Mouse (Mus musculus) midbrain, embryonic 10.5 days (tissue): ENCODE results near the gene Klk1b5. TPM values are rescaled to one million over a fixed set of nuclear protein-coding genes. Genes with fewer than 3 reads are reported as not detected.
"Not testable (repeated sequence)": the region's sequence is repeated elsewhere in the genome, so short reads cannot be mapped to it uniquely, and the experiment has no call there.

Source experiments
- DNase-seq: peaks from one replicate; pipeline ENCODE4 v3.0.0-alpha.2; 2017; ENCODE audit warnings: low spot score
- H3K27ac ChIP-seq: fragments of 300-500 bp; sonication (generic); replicated peaks from 2 replicates; pipeline ENCODE4 v1.5.1; 2016; ENCODE audit warnings: mild to moderate bottlenecking
- H3K27me3 ChIP-seq: fragments of 300-500 bp; sonication (generic); 2 replicates; pipeline ENCODE4 v1.6.1; 2016; ENCODE audit warnings: low read depth, mild to moderate bottlenecking; ENCODE audit not compliant: poor library complexity, severe bottlenecking
- H3K36me3 ChIP-seq: fragments of 300-500 bp; sonication (generic); 2 replicates; pipeline ENCODE4 v1.6.1; 2016; ENCODE audit warnings: mild to moderate bottlenecking, moderate library complexity
- H3K4me1 ChIP-seq: fragments of 300-500 bp; sonication (generic); 2 replicates; pipeline ENCODE4 v1.6.1; 2016
- H3K4me3 ChIP-seq: fragments of 300-500 bp; sonication (generic); 2 replicates; pipeline ENCODE4 v1.5.1; 2016; ENCODE audit warnings: mild to moderate bottlenecking, moderate library complexity
- H3K9me3 ChIP-seq: fragments of 300-500 bp; sonication (generic); replicated peaks from 2 replicates; pipeline ENCODE4 v1.6.1; 2016; ENCODE audit warnings: mild to moderate bottlenecking
- WGBS: fragments of 180-500 bp; shearing (Covaris S2); methylation state at CpG from one replicate; pipeline ENCODE4 v1.1.7; 2016; 5-methylcytosine and 5-hydroxymethylcytosine counted together
- polyA plus RNA-seq: library from polyadenylated mRNA; unstranded; fragments of >200 nt; fragmentation: Nextera tagmentation; extraction: Ambion mirVana; gene quantifications from 2 replicates; pipeline ENCODE4 v1.2.1, GENCODE M21; 2016

Gene Klk1b5
- polyA plus RNA-seq, 1 experiment from 2014 or later = not detected

DNA sequence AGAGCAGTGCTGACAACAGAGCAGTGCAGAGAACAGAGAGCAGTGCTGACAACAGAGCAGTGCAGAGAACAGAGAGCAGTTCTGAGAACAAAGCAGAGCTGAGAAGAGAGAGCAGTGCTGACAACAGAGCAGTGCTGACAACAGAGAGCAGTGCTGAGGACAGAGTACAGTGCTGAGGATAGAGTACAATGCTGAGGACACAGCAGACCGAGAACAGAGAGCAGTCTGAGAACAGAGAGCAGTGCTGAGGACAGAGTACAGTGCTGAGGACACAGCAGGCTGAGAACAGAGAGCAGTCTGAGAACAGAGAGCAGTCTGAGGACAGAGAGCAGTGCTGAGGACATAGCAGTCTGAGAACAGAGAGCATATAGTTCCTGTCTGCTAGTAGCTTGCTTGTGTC lies 25.0 kb downstream of the Klk1b5 start:
- no peak overlapping the region for H3K27ac ChIP-seq

GRCm38 (mm10) chr7:44241163-44241562 lies 25.4 kb downstream of the Klk1b5 start:
- H3K27ac ChIP-seq = no peak overlapping the region
- H3K4me1 ChIP-seq = peaks cover 10% of the 10 kb centered on the region
- WGBS = 82% methylated on average over 2 of the region's 2 CpGs
- no peak overlapping the region for H3K4me3 ChIP-seq
- no peak for DNase-seq
- H3K9me3 ChIP-seq = no peaks in the 10 kb centered on the region; the same call in 1 of the 2 replicates
- H3K27me3 ChIP-seq = no peaks in the 10 kb centered on the region
- no peaks in the 10 kb centered on the region for H3K36me3 ChIP-seq

More for the DNA sequence above, 25.0 kb downstream of the Klk1b5 start:
- Histone ChIP-seq H3K9me3 (no peaks in the 10 kb centered on the region; the same call in 1 of the 2 replicates), H3K4me3 (no peak overlapping the region), H3K4me1 (peaks cover 8% of the 10 kb centered on the region), H3K27me3 (no peaks in the 10 kb centered on the region), H3K36me3 (no peaks in the 10 kb centered on the region)
- WGBS = 61% methylated on average over 1 of the region's 1 CpGs
- no peak for DNase-seq

DNA sequence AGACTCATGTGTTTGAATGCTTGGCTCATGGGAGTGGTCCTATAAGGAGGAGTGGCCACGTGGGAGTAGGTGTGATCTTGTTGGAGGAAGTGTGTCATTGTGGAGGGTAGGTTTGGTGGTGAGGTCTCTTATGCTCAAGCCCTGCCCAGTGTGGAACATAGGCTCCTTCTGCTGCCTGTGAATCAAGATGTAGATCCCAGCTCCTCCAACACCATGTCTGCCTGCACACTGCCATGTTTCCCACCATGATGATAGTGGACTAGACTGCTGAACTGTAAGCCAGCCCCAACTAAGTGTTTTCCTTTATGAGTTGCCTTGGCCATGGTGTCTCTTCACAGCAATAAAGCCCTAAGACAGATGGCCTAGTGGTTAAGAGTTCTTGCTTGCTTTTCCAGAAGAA lies 28.3 kb downstream of the Klk1b5 start:
- DNase-seq = no peak
- 18% methylated on average over 1 of the region's 1 CpGs for WGBS
- H3K4me3 ChIP-seq = no peak overlapping the region
- no peak overlapping the region for H3K27ac ChIP-seq
- H3K9me3 ChIP-seq = no peaks in the 10 kb centered on the region; the same call in 1 of the 2 replicates
- peaks cover 14% of the 10 kb centered on the region for H3K36me3 ChIP-seq
- H3K4me1 ChIP-seq = peaks cover 19% of the 10 kb centered on the region
- H3K27me3 ChIP-seq = no peaks in the 10 kb centered on the region

DNA sequence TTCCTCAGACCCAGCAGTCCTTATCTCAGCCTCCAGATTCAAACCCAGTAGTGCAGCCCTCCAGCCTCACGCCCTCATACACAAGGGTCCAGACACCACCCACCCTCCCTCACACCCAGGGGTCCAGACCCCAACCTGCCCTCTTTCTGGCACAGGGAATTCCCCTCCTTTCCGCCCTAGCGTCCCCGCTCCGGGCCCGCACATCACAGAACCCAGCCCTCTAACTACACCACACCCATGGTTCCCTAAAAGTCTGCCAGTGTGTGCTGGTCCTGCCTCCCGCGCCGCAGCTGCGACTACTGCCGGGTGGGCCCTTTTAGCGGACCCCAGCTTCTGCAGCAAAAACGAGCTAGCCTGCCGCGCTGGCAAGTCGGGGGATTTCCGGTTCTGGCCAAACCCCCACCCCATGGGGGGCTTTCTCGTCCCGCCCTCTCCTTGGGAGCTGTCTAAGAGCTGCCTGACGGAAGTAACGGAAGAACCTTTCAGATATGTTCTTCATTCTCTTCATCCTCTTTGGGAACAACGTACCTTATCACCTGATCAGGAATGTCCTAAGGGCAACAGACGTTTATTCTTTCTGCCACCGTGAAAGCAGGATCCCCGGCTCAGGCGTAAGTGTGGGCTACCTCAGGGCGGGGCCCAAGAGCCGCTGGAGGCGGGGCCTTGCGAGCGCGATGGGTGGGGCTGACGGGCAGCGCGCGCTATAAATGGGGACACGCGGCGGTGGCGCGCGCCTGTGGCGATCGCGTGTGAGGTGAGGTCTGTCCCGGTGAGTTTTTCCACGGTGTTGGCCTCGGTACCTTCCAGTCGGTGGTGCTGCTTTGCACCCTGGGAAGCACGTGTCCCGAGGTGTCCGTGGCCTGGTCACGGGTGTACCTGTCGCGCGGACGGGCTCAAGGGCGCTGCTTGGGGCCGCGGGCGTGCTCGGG lies 30.6 kb downstream of the Klk1b5 start, which contains the start of the genes 1700028J19Rik and 2410002F23Rik:
1700028J19Rik (minus strand) TSS at position 641 of the 929 bp plus-strand sequence.
2410002F23Rik (plus strand) TSS at position 668 of the 929 bp plus-strand sequence.
- peak; percentile 91 for DNase-seq
- H3K36me3 ChIP-seq = peaks cover 36% of the 10 kb centered on the region
- no peaks in the 10 kb centered on the region for H3K9me3 ChIP-seq
- under 1% methylated on average over 62 of the region's 62 CpGs for WGBS
- H3K27me3 ChIP-seq = no peaks in the 10 kb centered on the region
- H3K4me1 ChIP-seq = peaks cover 30% of the 10 kb centered on the region
- peak within 1 kb of the TSS; percentile 95 for H3K27ac ChIP-seq
- peak within 1 kb of the TSS; percentile 73 for H3K4me3 ChIP-seq

- Histone ChIP-seq H3K9me3 (no peaks in the 10 kb centered on the region), H3K4me1 (peaks cover 30% of the 10 kb centered on the region), H3K36me3 (peaks cover 43% of the 10 kb centered on the region), H3K27me3 (no peaks in the 10 kb centered on the region), H3K4me3 (peak overlapping the region; percentile 73), H3K27ac (peak overlapping the region; percentile 95)
- under 1% methylated on average over 23 of the region's 23 CpGs for WGBS
- no peak for DNase-seq
Observed at GRCm38 (mm10) chr7:44246984-44247470, 31.3 kb downstream of the Klk1b5 start.

- no peaks in the 10 kb centered on the region for H3K9me3 ChIP-seq
- peaks cover 53% of the 10 kb centered on the region for H3K36me3 ChIP-seq
- H3K4me3 ChIP-seq = peak overlapping the region; percentile 73
- H3K27me3 ChIP-seq = no peaks in the 10 kb centered on the region
- peaks cover 30% of the 10 kb centered on the region for H3K4me1 ChIP-seq
- no peak for DNase-seq
- WGBS = 92% methylated on average over 2 of the region's 2 CpGs
- H3K27ac ChIP-seq = no peak overlapping the region
Observed at GRCm38 (mm10) chr7:44247971-44248370, 32.2 kb downstream of the Klk1b5 start.

- Histone ChIP-seq H3K9me3 (no peaks in the 10 kb centered on the region), H3K27ac (no peak overlapping the region), H3K4me1 (peaks cover 30% of the 10 kb centered on the region), H3K36me3 (peaks cover 65% of the 10 kb centered on the region), H3K27me3 (no peaks in the 10 kb centered on the region), H3K4me3 (0 out of 2 replicates have a peak overlapping the region, but pooled peaks have one; percentile 73)
- 91% methylated on average over 4 of the region's 4 CpGs for WGBS
- no peak for DNase-seq
Observed at GRCm38 (mm10) chr7:44249248-44249647, 33.5 kb downstream of the Klk1b5 start.

DNA sequence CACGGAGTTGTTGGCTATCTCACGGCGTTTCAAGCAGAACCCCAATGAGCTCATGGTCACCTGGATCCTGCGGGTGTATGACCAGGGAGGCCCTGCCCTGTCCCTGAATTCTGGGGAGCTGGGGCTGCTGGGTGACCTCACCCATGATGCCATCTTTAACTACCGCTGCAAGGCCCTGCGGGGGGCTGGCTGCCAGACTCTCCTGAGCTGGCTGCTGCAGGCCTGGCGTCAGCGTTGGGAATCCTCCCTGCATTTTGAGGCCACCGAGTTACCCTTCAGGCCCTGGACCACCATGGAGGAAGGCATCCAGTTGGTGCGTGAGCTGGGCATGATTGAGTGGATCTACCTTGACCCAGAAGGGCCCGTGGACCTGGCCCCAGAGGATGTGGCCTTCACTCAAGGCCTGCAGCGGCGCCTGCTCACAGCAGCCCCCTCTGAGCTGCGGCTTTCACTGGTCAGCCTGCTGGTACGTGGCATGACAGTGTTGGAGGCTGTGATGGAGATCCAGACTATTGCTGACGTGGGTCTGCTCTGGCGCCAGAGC lies 35.1 kb downstream of the Klk1b5 start:
- Histone ChIP-seq H3K36me3 (peaks cover 73% of the 10 kb centered on the region), H3K4me1 (peaks cover 21% of the 10 kb centered on the region)
- not testable (repeated sequence) for H3K4me3 ChIP-seq, DNase-seq, H3K27me3 ChIP-seq, H3K9me3 ChIP-seq, H3K27ac ChIP-seq
- 92% methylated on average over 17 of the region's 17 CpGs for WGBS

DNA sequence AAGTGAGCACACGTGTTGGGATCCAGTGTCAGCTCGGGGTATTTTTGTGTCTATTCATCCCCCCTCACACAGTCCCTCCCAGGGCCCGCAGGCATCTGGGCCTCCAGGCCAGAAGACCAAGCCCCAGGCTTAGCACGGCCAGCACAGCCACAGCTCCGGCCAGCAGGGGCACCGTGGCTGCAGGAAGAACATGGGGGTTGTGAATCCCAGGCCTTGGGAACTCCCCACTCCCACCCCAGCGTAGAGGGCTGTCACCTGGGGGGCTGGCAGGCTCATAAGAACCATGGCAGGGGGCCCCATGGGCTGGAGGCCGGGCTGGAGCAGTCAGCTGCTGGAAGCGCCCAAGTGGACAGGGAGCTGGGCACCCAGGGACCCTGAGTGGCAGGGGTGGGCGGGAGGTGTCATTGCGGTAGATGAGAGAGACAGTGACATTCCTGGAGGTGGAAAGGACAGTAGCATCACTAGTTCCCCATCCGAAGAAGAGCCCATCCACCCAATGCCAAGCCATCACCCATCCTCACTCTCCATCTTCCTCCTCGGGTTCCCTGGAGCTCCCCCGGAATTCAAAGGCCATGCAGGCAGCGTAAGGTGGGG lies 37.4 kb downstream of the Klk1b5 start:
- DNase-seq = no peak
- peak overlapping the region; percentile 0; the same call in 1 of the 2 replicates for H3K4me3 ChIP-seq
- no peaks in the 10 kb centered on the region for H3K9me3 ChIP-seq
- WGBS = 72% methylated on average over 15 of the region's 15 CpGs
- H3K27me3 ChIP-seq = no peaks in the 10 kb centered on the region
- peaks cover 68% of the 10 kb centered on the region for H3K36me3 ChIP-seq
- no peak overlapping the region for H3K27ac ChIP-seq
- peaks cover 15% of the 10 kb centered on the region for H3K4me1 ChIP-seq

GRCm38 (mm10) chr7:44254930-44255329 lies 39.2 kb downstream of the Klk1b5 start:
- peaks cover 50% of the 10 kb centered on the region for H3K36me3 ChIP-seq
- WGBS = 83% methylated on average over 6 of the region's 6 CpGs
- DNase-seq = no peak

DNA sequence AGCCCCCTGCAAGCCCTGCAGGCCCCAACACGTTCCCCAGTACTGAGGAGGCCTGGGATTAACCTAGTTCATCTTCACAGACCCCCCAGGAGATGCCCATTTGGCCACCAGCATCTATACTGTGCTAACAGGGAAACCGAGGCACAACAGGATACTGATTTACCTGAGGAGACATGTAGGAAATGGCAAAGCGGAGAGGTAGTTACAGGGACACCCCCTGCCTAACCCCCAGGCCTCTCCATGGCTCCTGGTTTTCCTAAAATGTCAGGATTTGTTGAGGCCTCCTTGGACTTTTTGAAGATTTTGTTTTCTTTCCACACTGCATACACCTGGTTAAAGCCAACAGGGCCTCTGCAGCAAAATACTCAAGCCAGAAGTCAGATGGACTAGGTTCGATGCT lies 41.5 kb downstream of the Klk1b5 start, which contains the start of gene Acp4:
Acp4 (minus strand) TSS at position 101 of the 400 bp plus-strand sequence.
- 83% methylated on average over 4 of the region's 4 CpGs for WGBS
- peaks cover 27% of the 10 kb centered on the region for H3K36me3 ChIP-seq
- H3K4me1 ChIP-seq = peaks cover 3% of the 10 kb centered on the region
- no peak within 1 kb of the TSS for H3K4me3 ChIP-seq
- peaks cover 21% of the 10 kb centered on the region for H3K27me3 ChIP-seq
- DNase-seq = no peak
- H3K9me3 ChIP-seq = no peaks in the 10 kb centered on the region
- no peak within 1 kb of the TSS for H3K27ac ChIP-seq

More at GRCm38 (mm10) chr7:44254930-44255329, 39.2 kb downstream of the Klk1b5 start:
- H3K27me3 ChIP-seq = no peaks in the 10 kb centered on the region
- H3K27ac ChIP-seq = no peak overlapping the region
- H3K4me3 ChIP-seq = no peak overlapping the region
- peaks cover 2% of the 10 kb centered on the region; the same call in 1 of the 2 replicates for H3K4me1 ChIP-seq
- H3K9me3 ChIP-seq = no peaks in the 10 kb centered on the region

DNA sequence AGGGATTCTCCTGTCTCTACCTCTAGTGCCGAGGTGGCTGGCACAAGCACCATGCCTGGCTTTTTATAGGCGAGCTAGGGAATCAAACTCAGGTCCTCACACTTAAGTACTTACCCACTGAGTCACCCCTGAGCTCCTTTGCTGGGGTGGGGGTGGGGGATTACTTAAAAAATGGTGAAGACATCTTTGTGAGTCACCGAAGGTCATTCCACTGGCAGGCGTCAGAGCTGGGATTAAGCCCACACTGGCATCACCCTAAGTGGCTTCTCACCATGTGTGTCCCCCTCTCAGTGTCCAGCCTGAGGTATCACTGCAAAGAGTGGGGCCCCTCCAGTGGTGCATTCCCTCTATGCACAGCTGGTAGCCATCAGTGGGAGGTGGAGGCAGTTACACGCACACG lies 44.7 kb downstream of the Klk1b5 start:
- Histone ChIP-seq H3K4me3 (no peak overlapping the region), H3K27ac (no peak overlapping the region), H3K9me3 (no peaks in the 10 kb centered on the region), H3K4me1 (peaks cover 10% of the 10 kb centered on the region), H3K27me3 (peaks cover 47% of the 10 kb centered on the region), H3K36me3 (no peaks in the 10 kb centered on the region)
- no peak for DNase-seq
- WGBS = 73% methylated on average over 6 of the region's 6 CpGs
